Mouse (Mus musculus): Measurements from ENCODE around the gene Hadh. TPM values are rescaled to one million over a fixed set of nuclear protein-coding genes. Genes with fewer than 3 reads are reported as not detected.

Gene Hadh
- 73.1 and 81.1 TPM in 2 replicates for polyA plus RNA-seq (2016; fragmentation: Nextera tagmentation; extraction: Ambion mirVana)

DNA sequence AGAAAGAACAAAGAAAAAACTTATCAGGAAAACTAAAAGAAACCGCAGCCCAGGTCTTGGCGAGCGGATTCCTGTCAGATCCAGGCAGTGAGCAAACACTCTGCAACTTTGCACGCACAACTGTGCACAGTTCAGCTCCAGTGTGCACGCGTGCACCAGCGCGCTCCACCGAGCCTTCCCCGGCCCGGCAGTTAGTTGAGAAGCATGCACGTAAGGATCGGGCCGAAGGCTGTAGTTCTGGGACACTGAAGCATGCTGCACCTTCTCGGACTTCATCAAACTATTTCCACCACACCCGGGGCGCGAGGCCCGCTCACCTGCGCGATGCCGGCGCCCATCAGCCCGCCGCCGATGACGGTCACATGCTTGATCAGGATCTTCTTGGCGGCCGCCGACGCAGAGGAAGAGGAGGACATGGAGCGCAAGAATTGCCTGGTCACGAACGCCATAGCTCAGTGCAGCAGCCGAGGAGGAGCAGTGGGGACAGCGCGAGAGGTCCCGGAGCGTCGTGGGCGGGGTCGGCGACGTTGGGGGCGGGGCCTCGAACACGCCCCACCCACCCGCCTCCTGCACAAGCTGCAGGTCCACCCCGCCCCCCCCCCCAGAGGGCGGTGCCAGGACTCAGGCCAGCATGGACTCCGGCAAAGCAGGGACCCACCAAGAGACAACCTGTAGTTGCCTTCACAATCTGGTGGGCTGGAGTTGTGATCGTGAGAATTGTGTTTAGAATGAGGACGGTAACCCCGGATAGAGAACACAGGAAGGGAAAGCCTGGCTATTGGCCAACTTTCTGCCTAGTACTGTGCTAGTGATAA is at the start of gene Hadh:
Gene Hadh, minus strand, starts transcription at position 543 of the 815 bp plus-strand sequence.
- Histone ChIP-seq H3K27ac (peak within 1 kb of the TSS; percentile 90), H3K27me3 (ENCODE audit: insufficient read depth, poor library complexity, severe bottlenecking) (peaks cover 6% of the 10 kb centered on the region; the same call in 1 of the 2 replicates), H3K9me3 (no peaks in the 10 kb centered on the region), H3K4me1 (replicated peaks) (peaks cover 28% of the 10 kb centered on the region), H3K36me3 (no peaks in the 10 kb centered on the region), H3K4me3 (peak within 1 kb of the TSS; percentile 82)
- 1% methylated on average over 54 of the region's 54 CpGs for WGBS
- peak; percentile 90 for DNase-seq (ENCODE audit: low spot score)

DNA sequence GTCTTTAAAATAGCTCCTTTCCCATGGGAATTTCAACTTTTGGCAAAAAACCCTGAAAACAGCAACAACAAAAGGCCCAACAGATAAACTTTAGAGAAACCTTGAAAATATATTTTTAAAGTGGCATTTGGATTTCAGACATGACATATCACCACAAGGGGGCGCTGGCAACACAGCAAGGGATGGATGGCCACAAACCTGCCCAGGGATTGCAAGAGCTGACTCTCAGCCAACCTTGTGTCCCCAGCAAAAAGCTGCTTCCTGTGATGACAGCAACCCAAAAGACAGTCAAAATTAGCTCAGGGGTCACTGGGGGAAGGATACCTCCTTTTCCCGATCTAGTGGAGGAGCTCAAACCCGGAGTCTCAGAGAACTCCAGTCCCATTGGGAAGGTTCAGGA is 48.3 kb upstream of the Hadh start:
- 8% methylated on average over 3 of the region's 3 CpGs for WGBS
- DNase-seq (ENCODE audit: low spot score): peak; percentile 74
- Histone ChIP-seq H3K4me1 (replicated peaks) (peaks cover 15% of the 10 kb centered on the region), H3K27me3 (ENCODE audit: insufficient read depth, poor library complexity, severe bottlenecking) (peaks cover 8% of the 10 kb centered on the region), H3K9me3 (no peaks in the 10 kb centered on the region), H3K36me3 (no peaks in the 10 kb centered on the region), H3K27ac (no peak overlapping the region), H3K4me3 (no peak overlapping the region)

DNA sequence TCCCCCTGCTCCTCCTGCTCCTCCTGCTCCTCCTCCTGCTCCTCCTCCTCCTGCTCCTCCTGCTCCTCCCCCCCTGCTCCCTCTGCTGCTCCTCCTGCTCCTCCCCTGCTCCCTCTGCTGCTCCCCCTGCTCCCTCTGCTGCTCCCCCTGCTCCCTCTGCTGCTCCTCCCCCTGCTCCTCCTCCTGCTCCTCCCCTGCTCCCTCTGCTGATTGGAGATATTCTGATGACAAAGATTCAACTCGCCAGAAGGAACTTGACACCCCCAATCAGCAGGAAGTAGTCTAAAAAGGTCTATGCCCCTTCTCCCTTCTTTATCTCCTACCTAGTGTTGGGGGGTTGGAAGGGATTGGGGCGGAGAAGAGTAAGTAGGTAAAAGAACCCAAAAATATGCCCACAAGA is 46.3 kb upstream of the Hadh start:
- 64% methylated on average over 2 of the region's 2 CpGs for WGBS
- Histone ChIP-seq H3K27me3 (ENCODE audit: insufficient read depth, poor library complexity, severe bottlenecking) (peaks cover 8% of the 10 kb centered on the region), H3K9me3 (no peaks in the 10 kb centered on the region), H3K36me3 (no peaks in the 10 kb centered on the region), H3K4me1 (replicated peaks) (peaks cover 18% of the 10 kb centered on the region), H3K27ac (no peak overlapping the region), H3K4me3 (no peak overlapping the region)
- DNase-seq (ENCODE audit: low spot score): no peak

DNA sequence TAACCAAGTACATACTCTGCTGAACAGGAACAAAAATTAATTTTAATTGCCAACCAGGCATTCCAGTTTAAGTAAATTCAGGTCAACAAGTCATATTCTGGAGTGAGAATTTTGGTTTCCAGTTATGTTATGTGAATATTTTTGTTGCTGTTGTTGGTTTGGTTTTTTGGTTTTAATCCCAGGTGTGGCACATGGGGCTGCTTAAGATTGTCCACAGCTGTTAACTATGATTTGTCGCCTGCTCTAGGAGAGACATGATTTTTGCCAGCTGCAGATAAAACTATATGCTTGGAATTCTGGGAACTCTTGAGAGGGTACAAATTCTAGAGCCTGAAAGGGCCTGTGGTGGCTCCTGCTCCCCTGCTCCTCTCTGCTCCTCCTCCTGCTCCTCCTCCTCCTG is 45.2 kb upstream of the Hadh start:
- H3K27me3 ChIP-seq (ENCODE audit: insufficient read depth, poor library complexity, severe bottlenecking): peaks cover 8% of the 10 kb centered on the region
- H3K27ac ChIP-seq: no peak overlapping the region
- H3K4me1 ChIP-seq (replicated peaks): peaks cover 18% of the 10 kb centered on the region
- no peaks in the 10 kb centered on the region for H3K9me3 ChIP-seq
- DNase-seq (ENCODE audit: low spot score): no peak
- H3K36me3 ChIP-seq: no peaks in the 10 kb centered on the region
- 93% methylated on average over 1 of the region's 1 CpGs for WGBS
- no peak overlapping the region for H3K4me3 ChIP-seq

GRCm38 (mm10) chr3:131315957-131316510 is 44.1 kb upstream of the Hadh start:
- no peak for DNase-seq (ENCODE audit: low spot score)
- H3K27ac ChIP-seq: peak overlapping the region; percentile 56; the same call in 1 of the 2 replicates
- 45% methylated on average over 4 of the region's 4 CpGs for WGBS
- no peak overlapping the region for H3K4me3 ChIP-seq
- H3K36me3 ChIP-seq: no peaks in the 10 kb centered on the region
- no peaks in the 10 kb centered on the region for H3K9me3 ChIP-seq
- H3K4me1 ChIP-seq (replicated peaks): peaks cover 18% of the 10 kb centered on the region
- H3K27me3 ChIP-seq (ENCODE audit: insufficient read depth, poor library complexity, severe bottlenecking): peaks cover 8% of the 10 kb centered on the region

DNA sequence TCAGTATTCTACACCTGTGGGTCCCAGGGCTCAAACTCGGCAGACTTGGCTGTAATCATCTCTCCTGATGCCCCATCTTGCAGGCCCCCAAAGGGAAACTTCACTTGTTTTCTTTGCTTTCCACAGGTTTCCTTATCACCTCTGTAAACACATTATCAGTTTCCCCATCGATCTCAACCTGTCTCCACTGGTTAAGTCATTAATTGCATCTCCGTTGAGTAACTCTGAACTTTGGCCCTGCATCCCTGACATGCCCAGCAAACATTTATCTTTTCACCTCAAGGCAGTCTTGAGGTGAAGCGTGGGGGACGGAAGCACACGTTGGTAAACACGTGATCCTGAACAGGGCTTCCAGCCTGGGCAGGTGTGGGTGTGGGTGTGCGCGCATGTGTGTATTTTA is 40.4 kb upstream of the Hadh start:
- H3K27me3 ChIP-seq (ENCODE audit: insufficient read depth, poor library complexity, severe bottlenecking): no peaks in the 10 kb centered on the region
- no peak overlapping the region for H3K27ac ChIP-seq
- peaks cover 14% of the 10 kb centered on the region for H3K4me1 ChIP-seq (replicated peaks)
- DNase-seq (ENCODE audit: low spot score): no peak
- H3K36me3 ChIP-seq: no peaks in the 10 kb centered on the region
- peaks cover 10% of the 10 kb centered on the region for H3K9me3 ChIP-seq
- WGBS: 85% methylated on average over 9 of the region's 9 CpGs
- no peak overlapping the region for H3K4me3 ChIP-seq

DNA sequence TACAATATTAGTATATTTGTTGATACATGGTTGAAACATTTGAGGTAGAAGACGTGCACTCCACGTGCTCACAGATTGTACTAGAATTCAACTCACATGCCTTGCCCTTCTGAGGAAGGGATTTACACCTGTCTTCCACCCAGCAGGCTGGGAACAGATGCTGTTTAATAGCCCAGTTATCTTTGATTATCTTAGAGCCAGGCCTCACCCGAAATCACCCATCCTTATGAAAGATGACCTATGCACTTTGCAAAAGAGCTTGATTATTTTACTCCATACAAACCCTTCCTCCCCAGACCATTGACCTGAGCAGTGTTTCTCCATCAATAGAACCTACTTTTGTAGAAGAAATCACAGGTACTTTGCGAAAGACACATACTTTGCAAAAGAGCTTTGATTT is 38.7 kb upstream of the Hadh start:
- WGBS: 89% methylated on average over 4 of the region's 4 CpGs
- no peak overlapping the region for H3K27ac ChIP-seq
- H3K4me3 ChIP-seq: no peak overlapping the region
- no peak for DNase-seq (ENCODE audit: low spot score)
- no peaks in the 10 kb centered on the region for H3K27me3 ChIP-seq (ENCODE audit: insufficient read depth, poor library complexity, severe bottlenecking)
- H3K36me3 ChIP-seq: no peaks in the 10 kb centered on the region
- peaks cover 10% of the 10 kb centered on the region for H3K9me3 ChIP-seq
- peaks cover 6% of the 10 kb centered on the region; the same call in 1 of the 2 replicates for H3K4me1 ChIP-seq (replicated peaks)

DNA sequence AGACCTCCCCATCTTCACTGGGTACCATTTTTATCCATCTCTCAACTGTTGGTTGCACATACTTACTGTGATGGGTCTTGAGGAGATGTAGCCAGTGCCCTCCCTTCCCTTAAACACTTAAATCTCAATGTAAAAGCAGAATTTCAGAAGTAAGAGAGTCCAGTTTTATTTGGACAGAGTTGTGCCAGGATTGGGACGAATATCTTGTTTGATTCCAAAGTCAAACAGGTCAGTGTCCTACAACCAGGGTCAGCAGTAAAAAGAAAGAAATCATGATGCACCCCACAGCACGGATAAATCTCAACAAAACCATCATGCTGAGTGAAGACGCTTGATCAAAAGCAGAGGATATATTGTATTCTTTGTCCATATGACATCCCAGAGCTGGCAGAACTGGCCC is 35.9 kb upstream of the Hadh start:
- peaks cover 18% of the 10 kb centered on the region for H3K27me3 ChIP-seq (ENCODE audit: insufficient read depth, poor library complexity, severe bottlenecking)
- WGBS: 79% methylated on average over 3 of the region's 3 CpGs
- H3K4me3 ChIP-seq: no peak overlapping the region
- H3K27ac ChIP-seq: no peak overlapping the region
- DNase-seq (ENCODE audit: low spot score): no peak
- H3K36me3 ChIP-seq: no peaks in the 10 kb centered on the region
- H3K9me3 ChIP-seq: peaks cover 10% of the 10 kb centered on the region
- peaks cover 7% of the 10 kb centered on the region; the same call in 1 of the 2 replicates for H3K4me1 ChIP-seq (replicated peaks)

DNA sequence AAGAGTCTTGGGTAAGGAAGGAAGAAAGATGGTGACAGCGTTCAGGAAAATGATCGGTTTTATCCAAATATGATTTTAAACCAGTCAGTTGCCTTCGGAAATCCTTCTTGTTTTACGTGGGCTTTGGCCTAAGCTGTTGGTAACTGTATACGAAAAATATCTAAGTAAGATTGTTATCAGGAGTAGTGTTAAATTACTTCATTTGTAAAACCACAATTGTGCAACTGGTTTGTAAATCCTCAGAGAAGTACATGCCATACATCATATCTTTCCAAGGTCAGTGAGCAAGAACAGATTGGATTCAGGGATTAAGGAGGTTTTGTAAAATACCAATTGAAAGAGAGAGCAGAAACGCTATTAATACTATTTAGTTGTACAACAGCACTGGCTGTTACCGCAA is 34.4 kb upstream of the Hadh start:
- H3K27ac ChIP-seq: no peak overlapping the region
- no peaks in the 10 kb centered on the region for H3K36me3 ChIP-seq
- no peak for DNase-seq (ENCODE audit: low spot score)
- H3K9me3 ChIP-seq: peaks cover 10% of the 10 kb centered on the region
- peaks cover 12% of the 10 kb centered on the region for H3K4me1 ChIP-seq (replicated peaks)
- H3K4me3 ChIP-seq: no peak overlapping the region
- WGBS: 91% methylated on average over 7 of the region's 7 CpGs
- peaks cover 31% of the 10 kb centered on the region for H3K27me3 ChIP-seq (ENCODE audit: insufficient read depth, poor library complexity, severe bottlenecking)

GRCm38 (mm10) chr3:131303320-131303714 is 31.4 kb upstream of the Hadh start:
- no peak for DNase-seq (ENCODE audit: low spot score)
- peaks cover 38% of the 10 kb centered on the region for H3K27me3 ChIP-seq (ENCODE audit: insufficient read depth, poor library complexity, severe bottlenecking)
- no peaks in the 10 kb centered on the region for H3K36me3 ChIP-seq
- no peak overlapping the region for H3K27ac ChIP-seq
- H3K4me1 ChIP-seq (replicated peaks): peaks cover 12% of the 10 kb centered on the region
- H3K9me3 ChIP-seq: peaks cover under 1% of the 10 kb centered on the region; the same call in 1 of the 2 replicates
- 23% methylated on average over 5 of the region's 5 CpGs for WGBS
- peak overlapping the region; percentile 80 for H3K4me3 ChIP-seq

DNA sequence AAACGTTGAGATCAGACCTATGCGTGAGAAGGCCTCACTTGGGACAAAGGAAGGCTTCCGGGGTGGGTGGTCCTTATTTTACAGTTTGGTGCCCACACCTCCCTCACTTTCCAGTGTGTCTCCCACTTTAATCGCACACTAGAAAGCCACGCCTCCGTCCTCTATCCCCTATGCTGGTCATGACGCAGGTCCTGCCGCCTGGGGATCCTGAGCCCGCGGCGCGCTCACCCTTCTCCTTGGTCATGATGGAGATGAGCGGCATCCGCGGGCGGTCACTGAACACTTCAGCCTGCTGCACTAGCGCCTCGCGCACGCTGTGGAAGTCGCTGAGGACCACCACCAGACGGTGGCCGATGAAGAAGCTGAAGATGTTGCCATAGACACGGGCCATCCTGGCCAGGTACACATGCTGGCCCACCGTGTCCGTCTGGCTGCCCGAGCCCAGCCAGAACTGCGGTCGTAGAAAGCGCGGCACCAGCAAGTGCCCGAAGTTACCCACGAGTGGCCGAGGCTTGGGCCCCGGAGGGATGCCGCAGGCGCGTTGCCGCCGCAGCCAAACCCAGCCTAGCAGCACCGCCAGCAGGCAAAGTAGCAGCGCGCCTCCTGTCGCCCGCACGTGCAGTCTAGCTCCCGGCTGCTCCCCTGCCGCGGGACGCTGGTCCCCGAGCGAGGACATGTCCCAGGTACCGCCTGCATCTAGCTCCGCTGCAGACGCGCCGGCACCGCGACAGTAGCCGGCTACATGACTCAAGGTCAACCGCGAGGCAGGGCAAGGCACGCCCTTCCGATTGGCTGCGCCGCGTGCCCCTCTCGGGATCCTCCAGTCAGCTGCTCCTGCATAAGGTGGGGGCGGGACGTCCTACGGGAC is 30.8 kb upstream of the Hadh start, which contains the start of gene Cyp2u1:
Gene Cyp2u1, minus strand, starts transcription at position 776 of the 868 bp plus-strand sequence.
- H3K9me3 ChIP-seq: no peaks in the 10 kb centered on the region
- peaks cover 12% of the 10 kb centered on the region for H3K4me1 ChIP-seq (replicated peaks)
- H3K4me3 ChIP-seq: peak within 1 kb of the TSS; percentile 80
- under 1% methylated on average over 71 of the region's 71 CpGs for WGBS
- peak within 1 kb of the TSS; percentile 84 for H3K27ac ChIP-seq
- H3K36me3 ChIP-seq: no peaks in the 10 kb centered on the region
- peaks cover 38% of the 10 kb centered on the region for H3K27me3 ChIP-seq (ENCODE audit: insufficient read depth, poor library complexity, severe bottlenecking)
- DNase-seq (ENCODE audit: low spot score): peak; percentile 89

GRCm38 (mm10) chr3:131299908-131300307 is 28.0 kb upstream of the Hadh start:
- peaks cover 12% of the 10 kb centered on the region for H3K4me1 ChIP-seq (replicated peaks)
- no peak overlapping the region for H3K27ac ChIP-seq
- DNase-seq (ENCODE audit: low spot score): no peak
- no peaks in the 10 kb centered on the region for H3K9me3 ChIP-seq
- H3K4me3 ChIP-seq: no peak overlapping the region
- no peaks in the 10 kb centered on the region for H3K36me3 ChIP-seq
- WGBS: 15% methylated on average over 6 of the region's 6 CpGs
- peaks cover 35% of the 10 kb centered on the region for H3K27me3 ChIP-seq (ENCODE audit: insufficient read depth, poor library complexity, severe bottlenecking)
